Mouse (Mus musculus): Measurements from ENCODE around the gene Cpne6. TPM values are rescaled to one million over a fixed set of nuclear protein-coding genes. Genes with fewer than 3 reads are reported as not detected.

Gene Cpne6
- polyA plus RNA-seq, 1 experiment, result not detected

GRCm38 (mm10) chr14:55551794-55552193 lies 41.5 kb downstream of the Cpne6 start:
- H3K27ac ChIP-seq (ENCODE audit: insufficient read depth, low read length), result peak overlapping the region; percentile 56; the same call in 1 of the 2 replicates
- no peak overlapping the region for H3K9ac ChIP-seq (ENCODE audit: low read depth, poor library complexity, severe bottlenecking)

GRCm38 (mm10) chr14:55554635-55555034 lies 44.4 kb downstream of the Cpne6 start:
- no peak overlapping the region for H3K4me3 ChIP-seq (ENCODE audit: low read depth, low read length)
- no peak overlapping the region for H3K9ac ChIP-seq (ENCODE audit: low read depth, poor library complexity, severe bottlenecking)
- peaks cover 1% of the 10 kb centered on the region for H3K4me1 ChIP-seq (ENCODE audit: control insufficient read depth, insufficient read depth, low read length)
- H3K27ac ChIP-seq (ENCODE audit: insufficient read depth, low read length), result no peak overlapping the region
- TF ChIP-seq POLR2A (IDR thresholded peaks at IDR 0.05; ENCODE audit: insufficient read depth, low read length) (no peak), EP300 (IDR thresholded peaks at IDR 0.05; ENCODE audit: insufficient read depth, low read depth, low read length) (no peak), CTCF (IDR thresholded peaks at IDR 0.05; ENCODE audit: low read depth, low read length) (no peak)
- H3K27me3 ChIP-seq (ENCODE audit: control insufficient read depth, insufficient read depth, low read length, poor library complexity, severe bottlenecking), result no peaks in the 10 kb centered on the region
- peaks cover 2% of the 10 kb centered on the region for H3K36me3 ChIP-seq (ENCODE audit: control insufficient read depth, insufficient read depth, low read length, poor library complexity, severe bottlenecking)
- no peaks in the 10 kb centered on the region for H3K9me3 ChIP-seq (replicated peaks; ENCODE audit: control insufficient read depth, insufficient read depth, low read length, poor library complexity, severe bottlenecking)

More at GRCm38 (mm10) chr14:55551794-55552193, 41.5 kb downstream of the Cpne6 start:
- H3K4me1 ChIP-seq (ENCODE audit: control insufficient read depth, insufficient read depth, low read length), result peaks cover 1% of the 10 kb centered on the region
- no peak overlapping the region for H3K4me3 ChIP-seq (ENCODE audit: low read depth, low read length)
- no peaks in the 10 kb centered on the region for H3K27me3 ChIP-seq (ENCODE audit: control insufficient read depth, insufficient read depth, low read length, poor library complexity, severe bottlenecking)
- H3K9me3 ChIP-seq (replicated peaks; ENCODE audit: control insufficient read depth, insufficient read depth, low read length, poor library complexity, severe bottlenecking), result no peaks in the 10 kb centered on the region
- peaks cover 26% of the 10 kb centered on the region for H3K36me3 ChIP-seq (ENCODE audit: control insufficient read depth, insufficient read depth, low read length, poor library complexity, severe bottlenecking)
- no peak for TF ChIP-seq POLR2A (IDR thresholded peaks at IDR 0.05; ENCODE audit: insufficient read depth, low read length)
- TF ChIP-seq EP300 (IDR thresholded peaks at IDR 0.05; ENCODE audit: insufficient read depth, low read depth, low read length), result no peak

GRCm38 (mm10) chr14:55555788-55556187 lies 45.5 kb downstream of the Cpne6 start:
- Histone ChIP-seq H3K4me1 (ENCODE audit: control insufficient read depth, insufficient read depth, low read length) (peaks cover 1% of the 10 kb centered on the region), H3K36me3 (ENCODE audit: control insufficient read depth, insufficient read depth, low read length, poor library complexity, severe bottlenecking) (no peaks in the 10 kb centered on the region), H3K9me3 (replicated peaks; ENCODE audit: control insufficient read depth, insufficient read depth, low read length, poor library complexity, severe bottlenecking) (no peaks in the 10 kb centered on the region), H3K9ac (ENCODE audit: low read depth, poor library complexity, severe bottlenecking) (no peak overlapping the region), H3K4me3 (ENCODE audit: low read depth, low read length) (no peak overlapping the region), H3K27me3 (ENCODE audit: control insufficient read depth, insufficient read depth, low read length, poor library complexity, severe bottlenecking) (no peaks in the 10 kb centered on the region), H3K27ac (ENCODE audit: insufficient read depth, low read length) (no peak overlapping the region)
- TF ChIP-seq EP300 (IDR thresholded peaks at IDR 0.05; ENCODE audit: insufficient read depth, low read depth, low read length) (no peak), CTCF (IDR thresholded peaks at IDR 0.05; ENCODE audit: low read depth, low read length) (no peak), POLR2A (IDR thresholded peaks at IDR 0.05; ENCODE audit: insufficient read depth, low read length) (no peak)

- H3K9me3 ChIP-seq (replicated peaks; ENCODE audit: control insufficient read depth, insufficient read depth, low read length, poor library complexity, severe bottlenecking), result no peaks in the 10 kb centered on the region
- no peaks in the 10 kb centered on the region for H3K27me3 ChIP-seq (ENCODE audit: control insufficient read depth, insufficient read depth, low read length, poor library complexity, severe bottlenecking)
- H3K36me3 ChIP-seq (ENCODE audit: control insufficient read depth, insufficient read depth, low read length, poor library complexity, severe bottlenecking), result no peaks in the 10 kb centered on the region
- no peak overlapping the region for H3K27ac ChIP-seq (ENCODE audit: insufficient read depth, low read length)
- no peak overlapping the region for H3K4me3 ChIP-seq (ENCODE audit: low read depth, low read length)
- no peak overlapping the region for H3K9ac ChIP-seq (ENCODE audit: low read depth, poor library complexity, severe bottlenecking)
- H3K4me1 ChIP-seq (ENCODE audit: control insufficient read depth, insufficient read depth, low read length), result peaks cover 1% of the 10 kb centered on the region
- TF ChIP-seq EP300 (IDR thresholded peaks at IDR 0.05; ENCODE audit: insufficient read depth, low read depth, low read length) (0 out of 2 replicates have a peak, but pooled peaks have one; percentile 48), POLR2A (IDR thresholded peaks at IDR 0.05; ENCODE audit: insufficient read depth, low read length) (no peak), CTCF (IDR thresholded peaks at IDR 0.05; ENCODE audit: low read depth, low read length) (peak; percentile 91)
Observed at GRCm38 (mm10) chr14:55557003-55557402, 46.8 kb downstream of the Cpne6 start.

- H3K9ac ChIP-seq (ENCODE audit: low read depth, poor library complexity, severe bottlenecking), result no peak overlapping the region
- H3K36me3 ChIP-seq (ENCODE audit: control insufficient read depth, insufficient read depth, low read length, poor library complexity, severe bottlenecking), result no peaks in the 10 kb centered on the region
- H3K4me1 ChIP-seq (ENCODE audit: control insufficient read depth, insufficient read depth, low read length), result peaks cover 1% of the 10 kb centered on the region
- H3K4me3 ChIP-seq (ENCODE audit: low read depth, low read length), result no peak overlapping the region
- H3K27me3 ChIP-seq (ENCODE audit: control insufficient read depth, insufficient read depth, low read length, poor library complexity, severe bottlenecking), result no peaks in the 10 kb centered on the region
- H3K9me3 ChIP-seq (replicated peaks; ENCODE audit: control insufficient read depth, insufficient read depth, low read length, poor library complexity, severe bottlenecking), result no peaks in the 10 kb centered on the region
- TF ChIP-seq EP300 (IDR thresholded peaks at IDR 0.05; ENCODE audit: insufficient read depth, low read depth, low read length) (no peak), POLR2A (IDR thresholded peaks at IDR 0.05; ENCODE audit: insufficient read depth, low read length) (no peak), CTCF (IDR thresholded peaks at IDR 0.05; ENCODE audit: low read depth, low read length) (no peak)
- no peak overlapping the region for H3K27ac ChIP-seq (ENCODE audit: insufficient read depth, low read length)
Observed at GRCm38 (mm10) chr14:55557587-55557986, 47.3 kb downstream of the Cpne6 start.

GRCm38 (mm10) chr14:55558740-55559448 lies 48.6 kb downstream of the Cpne6 start:
- Histone ChIP-seq H3K36me3 (ENCODE audit: control insufficient read depth, insufficient read depth, low read length, poor library complexity, severe bottlenecking) (no peaks in the 10 kb centered on the region), H3K9ac (ENCODE audit: low read depth, poor library complexity, severe bottlenecking) (peak overlapping the region; percentile 38), H3K9me3 (replicated peaks; ENCODE audit: control insufficient read depth, insufficient read depth, low read length, poor library complexity, severe bottlenecking) (no peaks in the 10 kb centered on the region), H3K4me3 (ENCODE audit: low read depth, low read length) (peak overlapping the region; percentile 22; the same call in 1 of the 2 replicates), H3K27ac (ENCODE audit: insufficient read depth, low read length) (no peak overlapping the region), H3K4me1 (ENCODE audit: control insufficient read depth, insufficient read depth, low read length) (peaks cover 1% of the 10 kb centered on the region), H3K27me3 (ENCODE audit: control insufficient read depth, insufficient read depth, low read length, poor library complexity, severe bottlenecking) (no peaks in the 10 kb centered on the region)
- TF ChIP-seq CTCF (IDR thresholded peaks at IDR 0.05; ENCODE audit: low read depth, low read length) (no peak), EP300 (IDR thresholded peaks at IDR 0.05; ENCODE audit: insufficient read depth, low read depth, low read length) (no peak), POLR2A (IDR thresholded peaks at IDR 0.05; ENCODE audit: insufficient read depth, low read length) (no peak)
